Mouse (Mus musculus): ENCODE data around the gene Olfr1406. TPM values are rescaled to one million over a fixed set of nuclear protein-coding genes. Genes with fewer than 3 reads are reported as not detected.
"Not testable (repeated sequence)": the region's sequence is repeated elsewhere in the genome, so short reads cannot be mapped to it uniquely, and the experiment has no call there.

The Olfr1406 gene
- polyA plus RNA-seq (2015; fragmentation: Nextera tagmentation; extraction: Ambion mirVana), result not detected in 2 replicates

- TF ChIP-seq CTCF (IDR thresholded peaks at IDR 0.05; ENCODE audit: low read depth), result no peak
- Histone ChIP-seq H3K9me3 (replicated peaks; ENCODE audit: low read length) (no peaks in the 10 kb centered on the region), H3K36me3 (ENCODE audit: insufficient read depth, low read length) (no peaks in the 10 kb centered on the region), H3K4me2 (ENCODE audit: low read length) (no peak within 1 kb of the TSS), H3K27me3 (ENCODE audit: insufficient read depth, low read length) (no peaks in the 10 kb centered on the region), H3K27ac (no peak within 1 kb of the TSS), H3K4me3 (replicated peaks; ENCODE audit: low read depth, low read length) (no peak within 1 kb of the TSS), H3K4me1 (replicated peaks; ENCODE audit: insufficient read depth, low read length) (no peaks in the 10 kb centered on the region), H3K9ac (ENCODE audit: low read depth, low read length) (no peak within 1 kb of the TSS)
- 57% methylated on average over 3 of the region's 3 CpGs for WGBS
- no peak for ATAC-seq (replicated peaks; ENCODE audit: low FRiP score, low read depth)
- no peak for DNase-seq (ENCODE audit: low spot score)
Measured at GRCm38 (mm10) chr1:173190540-173190939, at the start of gene Olfr1406. Gene Olfr1406 (minus strand): TSS chr1:173190640.

- 75% methylated on average over 1 of the region's 1 CpGs for WGBS
- ATAC-seq (replicated peaks; ENCODE audit: low FRiP score, low read depth); H3K4me1 ChIP-seq (replicated peaks; ENCODE audit: insufficient read depth, low read length); H3K27ac ChIP-seq; H3K27me3 ChIP-seq (ENCODE audit: insufficient read depth, low read length); H3K4me3 ChIP-seq (replicated peaks; ENCODE audit: low read depth, low read length); H3K4me2 ChIP-seq (ENCODE audit: low read length); H3K9me3 ChIP-seq (replicated peaks; ENCODE audit: low read length); H3K9ac ChIP-seq (ENCODE audit: low read depth, low read length); H3K36me3 ChIP-seq (ENCODE audit: insufficient read depth, low read length); DNase-seq (ENCODE audit: low spot score): not testable (repeated sequence)
Measured at GRCm38 (mm10) chr1:173237004-173237403, 46.6 kb upstream of the Olfr1406 start.

- Histone ChIP-seq H3K9ac (ENCODE audit: low read depth, low read length) (no peak within 1 kb of the TSS), H3K9me3 (replicated peaks; ENCODE audit: low read length) (no peaks in the 10 kb centered on the region), H3K4me2 (ENCODE audit: low read length) (no peak within 1 kb of the TSS), H3K36me3 (ENCODE audit: insufficient read depth, low read length) (no peaks in the 10 kb centered on the region), H3K4me1 (replicated peaks; ENCODE audit: insufficient read depth, low read length) (no peaks in the 10 kb centered on the region), H3K27me3 (ENCODE audit: insufficient read depth, low read length) (no peaks in the 10 kb centered on the region), H3K4me3 (replicated peaks; ENCODE audit: low read depth, low read length) (no peak within 1 kb of the TSS), H3K27ac (no peak within 1 kb of the TSS)
- DNase-seq (ENCODE audit: low spot score), result no peak
- no peak for TF ChIP-seq CTCF (IDR thresholded peaks at IDR 0.05; ENCODE audit: low read depth)
- no peak for ATAC-seq (replicated peaks; ENCODE audit: low FRiP score, low read depth)
- WGBS, result 81% methylated on average over 2 of the region's 2 CpGs
Measured at GRCm38 (mm10) chr1:173227081-173227480, 36.6 kb upstream of the Olfr1406 start, which contains the start of gene Fcer1a. Gene Fcer1a (minus strand): TSS chr1:173227214.

GRCm38 (mm10) chr1:173216481-173216880 is 26.0 kb upstream of the Olfr1406 start:
- no peaks in the 10 kb centered on the region for H3K36me3 ChIP-seq (ENCODE audit: insufficient read depth, low read length)
- WGBS, result 90% methylated on average over 3 of the region's 3 CpGs
- no peak for TF ChIP-seq CTCF (IDR thresholded peaks at IDR 0.05; ENCODE audit: low read depth)
- no peak overlapping the region for H3K4me3 ChIP-seq (replicated peaks; ENCODE audit: low read depth, low read length)
- H3K27ac ChIP-seq, result no peak overlapping the region
- DNase-seq (ENCODE audit: low spot score) (no peak), ATAC-seq (replicated peaks; ENCODE audit: low FRiP score, low read depth) (no peak)
- no peak overlapping the region for H3K4me2 ChIP-seq (ENCODE audit: low read length)
- no peaks in the 10 kb centered on the region for H3K9me3 ChIP-seq (replicated peaks; ENCODE audit: low read length)
- H3K27me3 ChIP-seq (ENCODE audit: insufficient read depth, low read length), result no peaks in the 10 kb centered on the region
- H3K9ac ChIP-seq (ENCODE audit: low read depth, low read length), result no peak overlapping the region
- H3K4me1 ChIP-seq (replicated peaks; ENCODE audit: insufficient read depth, low read length), result no peaks in the 10 kb centered on the region

- no peak within 1 kb of the TSS for H3K4me3 ChIP-seq (replicated peaks; ENCODE audit: low read depth, low read length)
- H3K27me3 ChIP-seq (ENCODE audit: insufficient read depth, low read length), result no peaks in the 10 kb centered on the region
- H3K4me1 ChIP-seq (replicated peaks; ENCODE audit: insufficient read depth, low read length), result no peaks in the 10 kb centered on the region
- H3K9me3 ChIP-seq (replicated peaks; ENCODE audit: low read length), result no peaks in the 10 kb centered on the region; the same call in 1 of the 2 replicates
- ATAC-seq (replicated peaks; ENCODE audit: low FRiP score, low read depth) (no peak), DNase-seq (ENCODE audit: low spot score) (no peak)
- TF ChIP-seq CTCF (IDR thresholded peaks at IDR 0.05; ENCODE audit: low read depth), result no peak
- no peaks in the 10 kb centered on the region for H3K36me3 ChIP-seq (ENCODE audit: insufficient read depth, low read length)
- WGBS, result 75% methylated on average over 5 of the region's 5 CpGs
- H3K9ac ChIP-seq (ENCODE audit: low read depth, low read length), result no peak within 1 kb of the TSS
- no peak within 1 kb of the TSS for H3K4me2 ChIP-seq (ENCODE audit: low read length)
- H3K27ac ChIP-seq, result no peak within 1 kb of the TSS
Measured at GRCm38 (mm10) chr1:173212092-173212491, 21.7 kb upstream of the Olfr1406 start, which contains the start of gene Olfr1404. Gene Olfr1404 (plus strand): TSS chr1:173212392.

GRCm38 (mm10) chr1:173197508-173197907 is 7.1 kb upstream of the Olfr1406 start, which contains the start of gene Olfr218:
Gene Olfr218 (plus strand): TSS chr1:173197808.
- no peak for ATAC-seq (replicated peaks; ENCODE audit: low FRiP score, low read depth)
- WGBS, result 76% methylated on average over 5 of the region's 5 CpGs
- no peak for DNase-seq (ENCODE audit: low spot score)
- Histone ChIP-seq H3K27me3 (ENCODE audit: insufficient read depth, low read length) (no peaks in the 10 kb centered on the region), H3K4me3 (replicated peaks; ENCODE audit: low read depth, low read length) (no peak within 1 kb of the TSS), H3K9me3 (replicated peaks; ENCODE audit: low read length) (no peaks in the 10 kb centered on the region), H3K27ac (no peak within 1 kb of the TSS), H3K4me2 (ENCODE audit: low read length) (no peak within 1 kb of the TSS), H3K36me3 (ENCODE audit: insufficient read depth, low read length) (no peaks in the 10 kb centered on the region), H3K4me1 (replicated peaks; ENCODE audit: insufficient read depth, low read length) (no peaks in the 10 kb centered on the region), H3K9ac (ENCODE audit: low read depth, low read length) (no peak within 1 kb of the TSS)
- no peak for TF ChIP-seq CTCF (IDR thresholded peaks at IDR 0.05; ENCODE audit: low read depth)

GRCm38 (mm10) chr1:173196359-173196758 is 5.9 kb upstream of the Olfr1406 start:
- no peaks in the 10 kb centered on the region for H3K27me3 ChIP-seq (ENCODE audit: insufficient read depth, low read length)
- DNase-seq (ENCODE audit: low spot score) (no peak), ATAC-seq (replicated peaks; ENCODE audit: low FRiP score, low read depth) (no peak)
- H3K9ac ChIP-seq (ENCODE audit: low read depth, low read length), result no peak overlapping the region
- no peak; the same call in 1 of the 2 replicates for TF ChIP-seq CTCF (IDR thresholded peaks at IDR 0.05; ENCODE audit: low read depth)
- no peaks in the 10 kb centered on the region for H3K9me3 ChIP-seq (replicated peaks; ENCODE audit: low read length)
- no peak overlapping the region for H3K4me3 ChIP-seq (replicated peaks; ENCODE audit: low read depth, low read length)
- no peak overlapping the region for H3K4me2 ChIP-seq (ENCODE audit: low read length)
- WGBS, result 84% methylated on average over 2 of the region's 2 CpGs
- no peaks in the 10 kb centered on the region for H3K4me1 ChIP-seq (replicated peaks; ENCODE audit: insufficient read depth, low read length)
- no peak overlapping the region for H3K27ac ChIP-seq
- no peaks in the 10 kb centered on the region for H3K36me3 ChIP-seq (ENCODE audit: insufficient read depth, low read length)
